Mouse (Mus musculus) heart, postnatal 0 days (tissue): ENCODE data around the gene Thap3.

Experiments used
- CTCF ChIP-seq: IDR thresholded peaks from 2 replicates; pipeline ENCODE4 v1.5.1; 2016; ENCODE audit warnings: antibody characterized with exemption, control low read depth, low read depth
- EP300 ChIP-seq: IDR thresholded peaks from 2 replicates; pipeline ENCODE4 v1.6.1; 2016; ENCODE audit warnings: antibody characterized with exemption, low read depth

DNA sequence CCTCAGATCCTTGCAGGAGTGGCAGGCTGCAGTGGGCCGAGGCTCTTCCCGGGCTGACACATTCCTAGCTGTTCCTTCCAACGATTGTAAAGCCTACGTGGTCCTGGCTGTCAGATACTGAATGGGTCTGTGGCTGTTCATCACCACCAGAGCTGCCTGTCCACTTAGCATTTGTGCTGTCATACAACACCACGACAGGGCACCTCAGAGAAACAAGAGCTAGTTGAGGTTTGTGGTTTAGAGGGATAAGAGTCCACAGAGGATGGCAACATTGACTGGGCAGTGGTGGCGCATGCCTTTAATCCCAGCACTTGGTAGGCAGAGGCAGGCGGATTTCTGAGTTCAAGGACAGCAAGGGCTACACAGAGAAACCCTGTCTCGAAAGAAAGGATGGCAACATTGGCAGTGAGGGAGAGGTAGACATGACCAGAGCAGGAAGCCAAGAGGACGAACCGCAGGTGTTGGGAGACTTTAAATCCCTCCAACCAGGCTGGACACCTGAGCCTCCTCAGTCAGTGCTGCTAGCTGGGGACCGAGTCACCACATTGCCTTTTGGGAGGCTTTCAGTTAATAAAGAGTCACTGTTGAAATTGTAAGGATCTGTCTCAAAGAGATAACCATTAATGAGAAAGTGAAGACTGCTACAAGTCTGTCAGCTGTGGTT lies 28.8 kb downstream of the Thap3 start:
- TF ChIP-seq EP300 (no peak), CTCF (no peak)
